Mouse (Mus musculus) retina, postnatal 1 day (tissue): Measurements from ENCODE around the gene Cftr.

Experiments used
- DNase-seq: peaks from one replicate; pipeline ENCODE4 v3.0.0-alpha.2; 2012

Gene Cftr

DNA sequence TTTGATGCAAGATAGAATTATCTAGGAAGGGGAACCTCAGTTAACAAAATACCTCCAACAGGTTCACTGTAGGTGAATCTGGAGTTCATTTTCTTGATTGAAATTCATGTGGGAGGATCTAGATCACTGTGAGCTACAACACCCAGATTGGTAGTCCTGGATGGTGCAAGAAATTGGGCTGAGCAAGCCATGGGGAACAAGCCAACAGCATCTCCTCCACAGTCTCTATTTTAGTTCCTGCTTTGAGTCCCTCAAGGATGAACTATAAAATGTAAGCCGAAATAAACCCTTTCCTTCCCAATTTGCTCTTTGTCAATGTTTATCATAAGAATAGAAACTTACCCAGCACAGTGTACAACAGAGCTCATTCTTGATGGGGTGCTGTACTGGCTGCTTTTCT, 152.5 kb downstream of the Cftr start:
- DNase-seq = no peak

GRCm38 (mm10) chr6:18335393-18335792, 164.9 kb downstream of the Cftr start:
- DNase-seq = no peak

GRCm38 (mm10) chr6:18338307-18338706, 167.8 kb downstream of the Cftr start:
- no peak for DNase-seq

GRCm38 (mm10) chr6:18344272-18344671, 173.8 kb downstream of the Cftr start:
- DNase-seq = no peak

DNA sequence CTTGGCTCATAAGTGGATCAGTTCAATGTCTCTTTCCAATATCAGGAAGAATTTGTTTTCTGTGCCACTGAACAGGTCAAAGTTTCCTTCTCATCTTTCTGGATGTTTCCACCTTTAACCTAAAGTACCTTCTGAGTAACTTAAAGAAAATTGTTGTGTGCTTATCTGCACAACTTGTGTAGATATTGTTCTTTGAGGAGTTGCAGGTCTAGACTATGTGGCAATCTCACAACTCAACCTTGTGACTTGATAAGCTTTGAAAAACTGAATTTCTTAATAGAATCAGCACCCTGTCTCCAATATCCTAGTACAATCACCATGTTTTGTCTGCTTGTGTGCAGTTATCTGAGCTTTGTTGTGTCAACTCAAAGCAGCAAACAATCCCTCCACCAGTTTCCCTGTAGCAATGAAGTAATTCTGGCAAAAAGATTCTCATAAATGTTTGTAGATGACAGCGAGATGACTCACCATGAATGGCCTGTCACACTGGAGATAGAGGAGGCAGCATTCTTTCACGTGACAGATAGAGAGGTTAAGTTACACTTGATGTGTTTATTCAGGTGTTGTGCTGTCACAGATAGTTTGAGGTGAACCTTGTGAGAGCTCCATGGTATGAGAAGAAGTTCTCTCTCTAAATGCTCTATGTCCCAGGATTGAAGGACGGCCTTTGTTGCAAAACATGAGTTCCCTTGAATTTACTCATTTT, 178.8 kb downstream of the Cftr start:
- no peak for DNase-seq

- no peak for DNase-seq
These were observed 189.7 kb downstream of the Cftr start for GRCm38 (mm10) chr6:18360154-18360553.

DNA sequence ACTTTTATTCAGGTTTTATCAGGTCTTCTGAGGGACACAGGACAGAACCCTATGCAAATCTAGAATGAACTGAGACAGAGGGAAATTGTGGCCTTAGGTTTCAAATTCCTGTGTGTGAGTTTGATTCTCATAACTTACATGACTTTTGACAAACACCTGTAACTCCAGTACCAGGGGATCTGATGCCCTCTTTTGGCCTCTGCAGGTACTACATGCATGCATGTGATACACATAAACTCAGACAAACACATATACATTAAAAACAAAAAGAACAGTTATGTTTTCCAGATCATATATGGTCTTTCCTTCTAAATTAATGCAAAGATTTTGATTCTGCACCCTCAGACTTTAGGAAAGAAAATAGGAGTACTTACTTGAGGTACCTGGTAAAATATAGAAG, 190.5 kb downstream of the Cftr start:
- no peak for DNase-seq

- no peak for DNase-seq
These were observed 191.7 kb downstream of the Cftr start for GRCm38 (mm10) chr6:18362232-18362631.

- DNase-seq = no peak
These were observed 198.6 kb downstream of the Cftr start for GRCm38 (mm10) chr6:18369054-18369453.

DNA sequence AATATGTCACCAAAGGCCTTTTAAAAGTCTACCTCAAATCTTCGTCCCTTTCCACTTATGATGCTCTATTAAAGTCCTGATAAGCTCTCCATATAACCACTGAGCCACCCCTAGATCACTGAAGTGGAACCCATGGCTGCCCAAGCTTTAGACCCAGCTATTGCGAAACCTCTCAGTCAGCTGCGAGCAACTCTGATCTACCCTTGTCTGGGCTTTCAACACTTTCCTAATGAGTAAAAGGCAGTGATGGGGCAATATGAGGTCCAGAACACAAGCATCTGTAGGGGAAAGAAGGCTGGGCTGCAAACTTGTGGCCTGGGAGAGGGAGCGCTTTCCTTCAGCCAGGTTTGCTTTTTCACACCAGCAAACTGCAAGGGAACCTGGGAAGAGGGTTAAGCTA, 199.2 kb downstream of the Cftr start:
- DNase-seq = no peak
